Mouse (Mus musculus): ENCODE results near the gene Soga1. TPM values are rescaled to one million over a fixed set of nuclear protein-coding genes. Genes with fewer than 3 reads are reported as not detected.

Gene Soga1
- total RNA-seq, 1 experiment: 11.8 TPM

GRCm38 (mm10) chr2:157063241-157063700, 15.8 kb downstream of the Soga1 start:
- no peaks in the 10 kb centered on the region for H3K9me3 ChIP-seq (ENCODE audit: control insufficient read depth, insufficient read depth, low read depth, low read length)
- DNase-seq (ENCODE audit: low read depth, low spot score): no peak
- H3K4me3 ChIP-seq (ENCODE audit: insufficient read depth in 1 of 2, low read depth in 1 of 2, low read length in 2 of 2, poor library complexity in 1 of 2, severe bottlenecking in 1 of 2): no peak overlapping the region
- H3K36me3 ChIP-seq (ENCODE audit: control insufficient read depth, insufficient read depth, low read length, poor library complexity, severe bottlenecking): no peaks in the 10 kb centered on the region
- peaks cover 0 to 5% of the 10 kb centered on the region in 2 experiments; a peak in 1 of 4 replicates for H3K4me1 ChIP-seq (ENCODE audit: control insufficient read depth in 2 of 2, insufficient read depth in 2 of 2, low read length in 2 of 2, poor library complexity in 1 of 2)
- TF ChIP-seq ZC3H11A (IDR thresholded peaks at IDR 0.05; ENCODE audit: borderline replicate concordance, low read depth, low read length) (no peak), MAFK (IDR thresholded peaks at IDR 0.05; ENCODE audit: insufficient read depth, low read depth, low read length) (no peak), ZNF384 (IDR thresholded peaks at IDR 0.05; ENCODE audit: low read depth, low read length) (no peak), HCFC1 (IDR thresholded peaks at IDR 0.05; ENCODE audit: borderline replicate concordance, insufficient read depth, low read length) (no peak), CHD2 (IDR thresholded peaks at IDR 0.05; ENCODE audit: low read depth, low read length) (no peak)
- no peak overlapping the region for H3K9ac ChIP-seq (ENCODE audit: insufficient read depth, low read depth, low read length, poor library complexity, severe bottlenecking)
- no peak overlapping the region for H3K27ac ChIP-seq (ENCODE audit: insufficient read depth, low read depth, low read length, poor library complexity, severe bottlenecking)
- in situ Hi-C loops (cut with MboI; ENCODE audit: low sequenced_read_pairs in 2 of 2, unreplicated experiment in 2 of 2): no loop called here

GRCm38 (mm10) chr2:157060557-157061305, 18.3 kb downstream of the Soga1 start:
- in situ Hi-C loops (cut with MboI; ENCODE audit: low sequenced_read_pairs in 2 of 2, unreplicated experiment in 2 of 2): no loop called here
- DNase-seq (ENCODE audit: low read depth, low spot score): no peak
- TF ChIP-seq MAFK (IDR thresholded peaks at IDR 0.05; ENCODE audit: insufficient read depth, low read depth, low read length) (no peak), HCFC1 (IDR thresholded peaks at IDR 0.05; ENCODE audit: borderline replicate concordance, insufficient read depth, low read length) (no peak), ZC3H11A (IDR thresholded peaks at IDR 0.05; ENCODE audit: borderline replicate concordance, low read depth, low read length) (no peak), CHD2 (IDR thresholded peaks at IDR 0.05; ENCODE audit: low read depth, low read length) (no peak), ZNF384 (IDR thresholded peaks at IDR 0.05; ENCODE audit: low read depth, low read length) (no peak)
- Histone ChIP-seq H3K36me3 (ENCODE audit: control insufficient read depth, insufficient read depth, low read length, poor library complexity, severe bottlenecking) (no peaks in the 10 kb centered on the region), H3K27ac (ENCODE audit: insufficient read depth, low read depth, low read length, poor library complexity, severe bottlenecking) (no peak overlapping the region), H3K4me1 (ENCODE audit: control insufficient read depth in 2 of 2, insufficient read depth in 2 of 2, low read length in 2 of 2, poor library complexity in 1 of 2) (peaks cover 2 to 16% of the 10 kb centered on the region in 2 experiments; a peak in 2 of 4 replicates), H3K9me3 (ENCODE audit: control insufficient read depth, insufficient read depth, low read depth, low read length) (no peaks in the 10 kb centered on the region), H3K9ac (ENCODE audit: insufficient read depth, low read depth, low read length, poor library complexity, severe bottlenecking) (no peak overlapping the region), H3K4me3 (ENCODE audit: insufficient read depth in 1 of 2, low read depth in 1 of 2, low read length in 2 of 2, poor library complexity in 1 of 2, severe bottlenecking in 1 of 2) (no peak overlapping the region)

- DNase-seq (ENCODE audit: low read depth, low spot score): no peak
- TF ChIP-seq HCFC1 (IDR thresholded peaks at IDR 0.05; ENCODE audit: borderline replicate concordance, insufficient read depth, low read length) (no peak), MAFK (IDR thresholded peaks at IDR 0.05; ENCODE audit: insufficient read depth, low read depth, low read length) (no peak), CHD2 (IDR thresholded peaks at IDR 0.05; ENCODE audit: low read depth, low read length) (no peak), ZNF384 (IDR thresholded peaks at IDR 0.05; ENCODE audit: low read depth, low read length) (no peak), ZC3H11A (IDR thresholded peaks at IDR 0.05; ENCODE audit: borderline replicate concordance, low read depth, low read length) (no peak)
- Histone ChIP-seq H3K4me1 (ENCODE audit: control insufficient read depth in 2 of 2, insufficient read depth in 2 of 2, low read length in 2 of 2, poor library complexity in 1 of 2) (peaks cover 2 to 17% of the 10 kb centered on the region in 2 experiments; a peak in 2 of 4 replicates), H3K9ac (ENCODE audit: insufficient read depth, low read depth, low read length, poor library complexity, severe bottlenecking) (0 out of 2 replicates have a peak overlapping the region, but pooled peaks have one; percentile 4), H3K4me3 (ENCODE audit: insufficient read depth in 1 of 2, low read depth in 1 of 2, low read length in 2 of 2, poor library complexity in 1 of 2, severe bottlenecking in 1 of 2) (no peak overlapping the region), H3K27ac (ENCODE audit: insufficient read depth, low read depth, low read length, poor library complexity, severe bottlenecking) (no peak overlapping the region), H3K36me3 (ENCODE audit: control insufficient read depth, insufficient read depth, low read length, poor library complexity, severe bottlenecking) (no peaks in the 10 kb centered on the region), H3K9me3 (ENCODE audit: control insufficient read depth, insufficient read depth, low read depth, low read length) (no peaks in the 10 kb centered on the region)
- in situ Hi-C loops (cut with MboI; ENCODE audit: low sequenced_read_pairs in 2 of 2, unreplicated experiment in 2 of 2): no loop called here
These were observed 19.0 kb downstream of the Soga1 start for GRCm38 (mm10) chr2:157060037-157060436.

GRCm38 (mm10) chr2:157059166-157059565, 19.9 kb downstream of the Soga1 start:
- H3K4me3 ChIP-seq (ENCODE audit: insufficient read depth in 1 of 2, low read depth in 1 of 2, low read length in 2 of 2, poor library complexity in 1 of 2, severe bottlenecking in 1 of 2): peak overlapping the region; percentile 23 to 30

More at GRCm38 (mm10) chr2:157059166-157059565, 19.9 kb downstream of the Soga1 start:
- in situ Hi-C loops (cut with MboI; ENCODE audit: low sequenced_read_pairs in 2 of 2, unreplicated experiment in 2 of 2): no loop called here
- TF ChIP-seq MAFK (IDR thresholded peaks at IDR 0.05; ENCODE audit: insufficient read depth, low read depth, low read length) (no peak), CHD2 (IDR thresholded peaks at IDR 0.05; ENCODE audit: low read depth, low read length) (no peak)
- Histone ChIP-seq H3K36me3 (ENCODE audit: control insufficient read depth, insufficient read depth, low read length, poor library complexity, severe bottlenecking) (no peaks in the 10 kb centered on the region), H3K9ac (ENCODE audit: insufficient read depth, low read depth, low read length, poor library complexity, severe bottlenecking) (peak overlapping the region; percentile 24; the same call in 1 of the 2 replicates), H3K27ac (ENCODE audit: insufficient read depth, low read depth, low read length, poor library complexity, severe bottlenecking) (peak overlapping the region; percentile 30; the same call in 1 of the 2 replicates), H3K4me1 (ENCODE audit: control insufficient read depth in 2 of 2, insufficient read depth in 2 of 2, low read length in 2 of 2, poor library complexity in 1 of 2) (peaks cover 2 to 25% of the 10 kb centered on the region in 2 experiments; a peak in 2 of 4 replicates), H3K9me3 (ENCODE audit: control insufficient read depth, insufficient read depth, low read depth, low read length) (no peaks in the 10 kb centered on the region)
- DNase-seq (ENCODE audit: low read depth, low spot score): no peak

All from ES-E14 (cell line).